26 mouse cellular contexts compared by ENCODE assay signal in genomic region chr10:36924161-36924560, GRCm38 (mm10). TPM values are rescaled to one million over a fixed set of nuclear protein-coding genes. Genes with fewer than 3 reads are reported as not detected.
DNase-seq lines count a peak whose midpoint lies in the region; ATAC-seq and TF ChIP-seq lines count a peak whose summit lies in the region.
"Had no signal": no experiment of that assay in that cellular context is flagged by ENCODE, and none has a peak within 500 bp of the region (broad histone marks: within the 10 kb centered on the region; RNA-seq: fewer than 3 reads in every experiment).

No protein-coding gene starts in this region.

- H3K4me2 ChIP-seq in kidney, embryonic 14.5 days (replicated peaks; ENCODE audit: low read depth, low read length): no peak overlapping the region

- H3K27ac ChIP-seq in ES-E14 (ENCODE audit: insufficient read depth, low read depth, low read length, poor library complexity, severe bottlenecking): peak overlapping the region; percentile 40; the same call in 1 of the 2 replicates
- no peak overlapping the region for H3K27ac ChIP-seq in thymus, adult 2 months (ENCODE audit: control insufficient read depth, insufficient read depth, low read length)
- no peak overlapping the region for H3K27ac ChIP-seq in kidney, embryonic 14.5 days (ENCODE audit: low read depth, low read length)

- no peak overlapping the region for H3K4me3 ChIP-seq in ES-E14 (ENCODE audit: insufficient read depth in 1 of 2, low read depth in 1 of 2, low read length in 2 of 2, poor library complexity in 1 of 2, severe bottlenecking in 1 of 2)
- H3K4me3 ChIP-seq in thymus, adult 2 months (ENCODE audit: control insufficient read depth, insufficient read depth, low read length): no peak overlapping the region
- H3K4me3 ChIP-seq in kidney, embryonic 14.5 days (ENCODE audit: low read length): no peak overlapping the region

- H3K4me1 ChIP-seq in ES-E14 (ENCODE audit: control insufficient read depth in 2 of 2, insufficient read depth in 2 of 2, low read length in 2 of 2, poor library complexity in 1 of 2): peaks cover 2 to 3% of the 10 kb centered on the region in 2 experiments; a peak in 1 of 4 replicates
- H3K4me1 ChIP-seq in thymus, adult 2 months (replicated peaks; ENCODE audit: control insufficient read depth, insufficient read depth, low read length): no peaks in the 10 kb centered on the region
- H3K4me1 ChIP-seq in kidney, embryonic 14.5 days (ENCODE audit: control insufficient read depth, insufficient read depth, low read length): no peaks in the 10 kb centered on the region

- WGBS in thymus, adult 2 months: 97% methylated on average over 2 of the region's 2 CpGs
- WGBS in kidney, embryonic 14.5 days: 90% methylated on average over 2 of the region's 2 CpGs

- DNase-seq in ES-CJ7 (ENCODE audit: low read depth, low spot score): peak; percentile 58
- DNase-seq in ES-E14 (ENCODE audit: low read depth, low spot score): peak; percentile 26
- DNase-seq in R1 (ENCODE audit: low read depth, low spot score): peak; percentile 39
- DNase-seq in ZHBTc4 (ENCODE audit: low read depth, low spot score): peak; percentile 65
- DNase-seq in thymus, adult 2 months: no peak
- no peak for DNase-seq in kidney, adult 18-20 months
- no peak for DNase-seq in adrenal gland, adult 2 months
- DNase-seq: adrenal gland, adult 8-10 months; adrenal gland, postnatal 10 days; adrenal gland, postnatal 14 days; adrenal gland, postnatal 25 days; adrenal gland, postnatal 36 days; B cell, adult 2 months; cerebellum, adult 11 months; cerebellum, adult 11-12 months; cerebellum, adult 18-20 months; cerebellum, adult 2 months; cerebellum, adult 8-10 months; cerebellum, adult 9-10 months; cerebellum, adult 9-11 months had no signal

- no peak for TF ChIP-seq POLR2A in thymus, adult 2 months (IDR thresholded peaks at IDR 0.05; ENCODE audit: control insufficient read depth, extremely low read depth, insufficient read depth, low read length, poor library complexity)

- TF ChIP-seq CTCF in thymus, adult 2 months (IDR thresholded peaks at IDR 0.05; ENCODE audit: borderline replicate concordance, control insufficient read depth, extremely low read depth, insufficient read depth, low read length, poor library complexity): no peak

- H3K9ac ChIP-seq in ES-E14 (ENCODE audit: insufficient read depth, low read depth, low read length, poor library complexity, severe bottlenecking): no peak overlapping the region
- no peak overlapping the region for H3K9ac ChIP-seq in kidney, embryonic 14.5 days (ENCODE audit: low read depth, low read length)

- no peaks in the 10 kb centered on the region for H3K27me3 ChIP-seq in thymus, adult 2 months (ENCODE audit: control insufficient read depth, insufficient read depth, low read length)
- no peaks in the 10 kb centered on the region for H3K27me3 ChIP-seq in kidney, embryonic 14.5 days (ENCODE audit: control insufficient read depth, insufficient read depth, low read length)
- H3K27me3 ChIP-seq: CH12.LX had no signal

- no peak for ATAC-seq in kidney, embryonic 14.5 days (ENCODE audit: low FRiP score, low TSS enrichment)
- ATAC-seq: activated CD4-positive, CD25-positive, alpha-beta regulatory T cell, adult 4 months; CD4-positive, CD25-positive, alpha-beta regulatory T cell, adult 4 months; Patski had no signal

- H3K9me3 ChIP-seq in ES-E14 (ENCODE audit: control insufficient read depth, insufficient read depth, low read depth, low read length): no peaks in the 10 kb centered on the region
- no peaks in the 10 kb centered on the region for H3K9me3 ChIP-seq in kidney, embryonic 14.5 days (ENCODE audit: control insufficient read depth, low read length)
- H3K9me3 ChIP-seq: G1E had no signal

- in situ Hi-C loops in ES-E14 (cut with MboI; ENCODE audit: low sequenced_read_pairs in 2 of 2, unreplicated experiment in 2 of 2): no loop called here

- no peaks in the 10 kb centered on the region for H3K36me3 ChIP-seq in ES-E14 (ENCODE audit: control insufficient read depth, insufficient read depth, low read length, poor library complexity, severe bottlenecking)
- no peaks in the 10 kb centered on the region for H3K36me3 ChIP-seq in thymus, adult 2 months (ENCODE audit: control insufficient read depth, insufficient read depth, low read length)
- no peaks in the 10 kb centered on the region for H3K36me3 ChIP-seq in kidney, embryonic 14.5 days (ENCODE audit: control insufficient read depth, insufficient read depth, low read length)
- H3K36me3 ChIP-seq: G1E had no signal

TF ChIP-seq in ES-E14, 5 proteins besides CTCF, POLR2A, EP300 and RAD21:
- no peak for TF ChIP-seq ZNF384 (IDR thresholded peaks at IDR 0.05; ENCODE audit: low read depth, low read length)
TF ChIP-seq in ES-E14: peak in this region for 0.

RNA-seq across cellular contexts. Expression of gene Hdac2, which starts 50.2 kb away (rescaled TPM):
- 57.8 and 91.3 TPM in 2 replicates for total RNA-seq in ES-E14 (2012; rRNA removed)
- 23.0 and 30.6 TPM in 2 replicates for polyA plus RNA-seq in thymus, adult 2 months (2012; rRNA removed)
- total RNA-seq in adrenal gland, adult 2 months (2021): 10 to 100 TPM; 84.0 to 87.4 TPM
- 18.0 and 30.0 TPM in 2 replicates for polyA plus RNA-seq in adrenal gland, adult 2 months (2012; rRNA removed)
- polyA plus RNA-seq in kidney, embryonic 14.5 days (2014; fragmentation: Nextera tagmentation; extraction: Ambion mirVana): 260 and 289 TPM in 2 replicates

Comparison
In these comparisons a context has a peak if more than half of its experiments do, and no peak if none do; other contexts are left out.
1. DNase-seq: peak in ES-CJ7 (single experiment), ES-E14 (single experiment), R1 (single experiment) and ZHBTc4 (single experiment); none in thymus, adult 2 months (single experiment), kidney, adult 18-20 months (single experiment) and adrenal gland, adult 2 months (single experiment).